Mouse (Mus musculus): ENCODE measurements around the gene Rps27rt. TPM values are rescaled to one million over a fixed set of nuclear protein-coding genes. Genes with fewer than 3 reads are reported as not detected.

The Rps27rt gene
- polyA plus RNA-seq, 1 experiment: 1,319 TPM

GRCm38 (mm10) chr9:114933723-114934171, 48.8 kb downstream of the Rps27rt start, which contains the start of gene Gpd1l:
Gene Gpd1l (minus strand): TSS chr9:114933987.
- TF ChIP-seq CTCF (IDR thresholded peaks at IDR 0.05; ENCODE audit: low read depth, low read length): no peak
- TF ChIP-seq POLR2A (IDR thresholded peaks at IDR 0.05; ENCODE audit: borderline replicate concordance, low read depth, low read length): 0 out of 2 replicates have a peak, but pooled peaks have one; percentile 18
- H3K4me3 ChIP-seq (ENCODE audit: insufficient read depth, low read length): peak within 1 kb of the TSS; percentile 81
- H3K4me1 ChIP-seq (ENCODE audit: control insufficient read depth, insufficient read depth, low read length): peaks cover 11% of the 10 kb centered on the region
- peak within 1 kb of the TSS; percentile 63 for H3K27ac ChIP-seq (ENCODE audit: insufficient read depth, low read depth, low read length)

DNA sequence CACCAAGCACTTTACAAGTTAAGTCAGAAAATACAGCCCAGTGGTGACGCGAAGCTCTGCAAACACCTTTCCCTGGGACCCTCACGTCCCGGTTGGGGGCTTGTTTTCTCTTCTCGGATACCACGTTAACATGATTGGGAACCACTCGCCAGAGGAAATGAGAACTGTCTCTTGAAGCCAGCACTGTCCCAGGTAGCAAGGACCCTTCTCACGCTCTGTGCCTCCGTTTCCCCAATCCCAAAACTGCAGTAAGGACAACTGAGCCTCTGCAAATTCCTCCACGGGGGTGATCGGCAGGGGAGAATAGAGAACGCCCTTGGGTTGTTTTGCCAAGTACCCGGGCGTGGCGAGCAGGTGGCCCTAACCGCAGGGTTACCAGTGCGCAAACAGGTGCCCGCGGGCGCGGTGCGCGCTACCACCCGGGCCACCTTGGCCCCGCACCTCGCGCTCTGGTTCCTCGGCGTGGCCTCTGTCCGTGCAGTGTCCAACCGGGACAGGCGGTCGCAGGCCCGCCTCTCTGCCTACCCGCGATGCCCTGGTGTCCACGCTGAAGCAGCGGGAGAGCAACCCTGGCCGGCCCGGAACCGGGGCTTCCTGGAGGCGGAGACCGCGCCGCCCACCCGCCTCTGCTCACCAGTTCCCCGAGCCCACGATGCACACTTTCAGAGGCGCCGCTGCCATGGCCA, 49.4 kb downstream of the Rps27rt start:
- no peak for TF ChIP-seq CTCF (IDR thresholded peaks at IDR 0.05; ENCODE audit: low read depth, low read length)
- TF ChIP-seq POLR2A (IDR thresholded peaks at IDR 0.05; ENCODE audit: borderline replicate concordance, low read depth, low read length): no peak
- H3K4me1 ChIP-seq (ENCODE audit: control insufficient read depth, insufficient read depth, low read length): peaks cover 15% of the 10 kb centered on the region
- H3K27ac ChIP-seq (ENCODE audit: insufficient read depth, low read depth, low read length): peak overlapping the region; percentile 63
- H3K4me3 ChIP-seq (ENCODE audit: insufficient read depth, low read length): peak overlapping the region; percentile 81

DNA sequence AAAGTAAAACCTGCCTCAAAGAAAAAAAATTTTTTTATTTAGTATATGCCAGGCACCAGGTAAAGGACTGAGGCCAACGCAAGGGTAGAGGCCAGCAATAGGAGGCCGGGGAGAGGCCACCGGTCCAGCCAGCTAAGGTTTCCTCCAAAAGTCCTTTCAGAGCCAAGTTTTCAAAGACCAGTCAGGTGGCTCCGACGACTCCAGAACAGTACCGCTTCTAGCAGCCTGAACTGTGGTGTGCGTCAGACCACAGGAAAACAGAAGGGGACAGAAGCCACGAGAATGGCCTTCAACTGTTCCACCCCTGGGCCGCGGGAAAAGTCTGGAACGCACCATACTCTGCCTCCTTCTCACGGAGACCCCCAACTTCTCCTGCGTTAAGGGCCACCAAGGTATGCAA, 49.9 kb downstream of the Rps27rt start:
- Histone ChIP-seq H3K4me3 (ENCODE audit: insufficient read depth, low read length) (peak overlapping the region; percentile 81), H3K27ac (ENCODE audit: insufficient read depth, low read depth, low read length) (no peak overlapping the region), H3K4me1 (ENCODE audit: control insufficient read depth, insufficient read depth, low read length) (peaks cover 15% of the 10 kb centered on the region)
- TF ChIP-seq CTCF (IDR thresholded peaks at IDR 0.05; ENCODE audit: low read depth, low read length) (no peak), POLR2A (IDR thresholded peaks at IDR 0.05; ENCODE audit: borderline replicate concordance, low read depth, low read length) (no peak)

Other genes with a start within 250 kb of the Rps27rt start
- 184 and 192 TPM in 2 replicates for gene Cmtm7, start 200.9 kb downstream of the Rps27rt start, polyA plus RNA-seq (2012; ENCODE audit: insufficient read depth, insufficient read length, missing spikeins)
- 0.85 and 1.7 TPM in 2 replicates for gene Cmtm8, start 138.6 kb downstream of the Rps27rt start, polyA plus RNA-seq (2012; ENCODE audit: insufficient read depth, insufficient read length, missing spikeins)
- 20.1 and 21.5 TPM in 2 replicates for gene Gpd1l, start 48.8 kb downstream of the Rps27rt start, polyA plus RNA-seq (2012; ENCODE audit: insufficient read depth, insufficient read length, missing spikeins)
- 1.7 and 2.1 TPM in 2 replicates for gene Osbpl10, start 4.2 kb downstream of the Rps27rt start, polyA plus RNA-seq (2012; ENCODE audit: insufficient read depth, insufficient read length, missing spikeins)

All from bone marrow macrophage, adult 2 months (primary cell).